Mouse (Mus musculus): ENCODE measurements at regions not wholly inside any gene's neighbourhood (a gene's known extent, or its start where the extent isn't known, plus 50 kb on each side); places are given as distances from the start of the nearest gene placed in this dataset.
"Not testable (repeated sequence)": the region's sequence is repeated elsewhere in the genome, so short reads cannot be mapped to it uniquely, and the experiment has no call there.

GRCm38 (mm10) chr17:42956588-42956987 lies 59.8 kb upstream of the Tnfrsf21 start:
- DNase-seq (no peak), ATAC-seq (no peak)
- Histone ChIP-seq H3K27ac (ENCODE audit: low read depth, low read length) (no peak overlapping the region), H3K4me1 (ENCODE audit: insufficient read depth) (no peaks in the 10 kb centered on the region), H3K9me3 (ENCODE audit: low read length) (no peaks in the 10 kb centered on the region), H3K9ac (no peak overlapping the region), H3K4me3 (ENCODE audit: low read depth, low read length) (no peak overlapping the region), H3K27me3 (ENCODE audit: insufficient read depth, low read length) (no peaks in the 10 kb centered on the region), H3K36me3 (ENCODE audit: insufficient read depth) (no peaks in the 10 kb centered on the region), H3K4me2 (ENCODE audit: low read depth) (no peak overlapping the region)
- no peak for TF ChIP-seq CTCF (IDR thresholded peaks at IDR 0.05; ENCODE audit: low read depth)
- 67% methylated on average over 5 of the region's 5 CpGs for WGBS

DNA sequence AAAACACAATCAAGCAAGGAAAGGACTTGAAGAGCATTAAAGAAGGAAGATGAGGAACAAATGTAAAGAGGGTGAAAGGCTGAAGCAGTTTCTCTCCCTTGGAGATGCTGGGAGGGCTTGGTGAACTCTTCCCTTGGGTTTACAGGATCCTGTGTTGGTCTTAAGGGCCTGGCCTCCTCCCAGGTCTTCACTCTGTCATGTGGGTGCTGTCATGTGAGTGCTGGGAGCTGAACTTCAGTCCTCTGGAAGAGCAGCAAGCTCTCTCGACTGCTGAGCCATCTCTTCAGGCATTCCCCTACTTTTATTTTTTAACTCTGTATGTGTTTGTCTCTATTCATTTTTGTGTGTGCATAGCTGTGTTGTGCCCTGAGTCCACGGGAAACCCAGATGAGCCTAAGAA lies 61.6 kb upstream of the Tnfrsf21 start:
- Histone ChIP-seq H3K27ac (ENCODE audit: low read depth, low read length) (no peak overlapping the region), H3K27me3 (ENCODE audit: insufficient read depth, low read length) (no peaks in the 10 kb centered on the region), H3K4me1 (ENCODE audit: insufficient read depth) (no peaks in the 10 kb centered on the region), H3K9ac (no peak overlapping the region), H3K4me2 (ENCODE audit: low read depth) (no peak overlapping the region), H3K36me3 (ENCODE audit: insufficient read depth) (no peaks in the 10 kb centered on the region), H3K9me3 (ENCODE audit: low read length) (no peaks in the 10 kb centered on the region), H3K4me3 (ENCODE audit: low read depth, low read length) (no peak overlapping the region)
- no peak for ATAC-seq
- TF ChIP-seq CTCF (IDR thresholded peaks at IDR 0.05; ENCODE audit: low read depth) = no peak
- no peak for DNase-seq
- WGBS = 60% methylated on average over 2 of the region's 2 CpGs

GRCm38 (mm10) chr17:42944453-42944852 lies 68.0 kb upstream of the Cd2ap start:
- H3K27me3 ChIP-seq (ENCODE audit: insufficient read depth, low read length) = no peaks in the 10 kb centered on the region
- no peak for TF ChIP-seq CTCF (IDR thresholded peaks at IDR 0.05; ENCODE audit: low read depth)
- H3K4me2 ChIP-seq (ENCODE audit: low read depth) = no peak overlapping the region
- no peak overlapping the region for H3K4me3 ChIP-seq (ENCODE audit: low read depth, low read length)
- ATAC-seq (no peak), DNase-seq (no peak)
- H3K9me3 ChIP-seq (ENCODE audit: low read length) = no peaks in the 10 kb centered on the region
- H3K4me1 ChIP-seq (ENCODE audit: insufficient read depth) = no peaks in the 10 kb centered on the region
- no peak overlapping the region for H3K27ac ChIP-seq (ENCODE audit: low read depth, low read length)
- no peaks in the 10 kb centered on the region for H3K36me3 ChIP-seq (ENCODE audit: insufficient read depth)
- 77% methylated on average over 2 of the region's 2 CpGs for WGBS
- H3K9ac ChIP-seq = no peak overlapping the region

- Histone ChIP-seq H3K27ac (ENCODE audit: low read depth, low read length) (no peak overlapping the region), H3K27me3 (ENCODE audit: insufficient read depth, low read length) (no peaks in the 10 kb centered on the region), H3K4me3 (ENCODE audit: low read depth, low read length) (no peak overlapping the region), H3K9ac (no peak overlapping the region), H3K4me1 (ENCODE audit: insufficient read depth) (no peaks in the 10 kb centered on the region), H3K36me3 (ENCODE audit: insufficient read depth) (no peaks in the 10 kb centered on the region), H3K9me3 (ENCODE audit: low read length) (no peaks in the 10 kb centered on the region), H3K4me2 (ENCODE audit: low read depth) (peak overlapping the region; percentile 25; the same call in 1 of the 2 replicates)
- DNase-seq (peak; percentile 91), ATAC-seq (peak; percentile 89)
- peak; percentile 91 for TF ChIP-seq CTCF (IDR thresholded peaks at IDR 0.05; ENCODE audit: low read depth)
- WGBS = 7% methylated on average over 9 of the region's 9 CpGs
These were observed 66.8 kb upstream of the Cd2ap start for GRCm38 (mm10) chr17:42943272-42943696.

- H3K9ac ChIP-seq = no peak overlapping the region
- no peak for TF ChIP-seq CTCF (IDR thresholded peaks at IDR 0.05; ENCODE audit: low read depth)
- no peaks in the 10 kb centered on the region for H3K36me3 ChIP-seq (ENCODE audit: insufficient read depth)
- 84% methylated on average over 7 of the region's 7 CpGs for WGBS
- H3K4me2 ChIP-seq (ENCODE audit: low read depth) = no peak overlapping the region
- no peaks in the 10 kb centered on the region for H3K27me3 ChIP-seq (ENCODE audit: insufficient read depth, low read length)
- no peak overlapping the region for H3K27ac ChIP-seq (ENCODE audit: low read depth, low read length)
- H3K4me1 ChIP-seq (ENCODE audit: insufficient read depth) = no peaks in the 10 kb centered on the region
- DNase-seq (no peak), ATAC-seq (no peak)
- no peaks in the 10 kb centered on the region for H3K9me3 ChIP-seq (ENCODE audit: low read length)
- H3K4me3 ChIP-seq (ENCODE audit: low read depth, low read length) = no peak overlapping the region
These were observed 63.0 kb upstream of the Cd2ap start for GRCm38 (mm10) chr17:42939476-42939875.

- no peaks in the 10 kb centered on the region for H3K4me1 ChIP-seq (ENCODE audit: insufficient read depth)
- WGBS = 77% methylated on average over 1 of the region's 1 CpGs
- ATAC-seq = no peak
- no peak overlapping the region for H3K4me2 ChIP-seq (ENCODE audit: low read depth)
- H3K27me3 ChIP-seq (ENCODE audit: insufficient read depth, low read length) = no peaks in the 10 kb centered on the region
- no peak overlapping the region for H3K4me3 ChIP-seq (ENCODE audit: low read depth, low read length)
- H3K36me3 ChIP-seq (ENCODE audit: insufficient read depth) = no peaks in the 10 kb centered on the region
- no peak overlapping the region for H3K9ac ChIP-seq
- no peak for TF ChIP-seq CTCF (IDR thresholded peaks at IDR 0.05; ENCODE audit: low read depth)
- H3K27ac ChIP-seq (ENCODE audit: low read depth, low read length) = no peak overlapping the region
- no peaks in the 10 kb centered on the region for H3K9me3 ChIP-seq (ENCODE audit: low read length)
- DNase-seq = no peak
These were observed 62.1 kb upstream of the Cd2ap start for GRCm38 (mm10) chr17:42938579-42938978.

- WGBS = 94% methylated on average over 3 of the region's 3 CpGs
These were observed 61.0 kb upstream of the Cd2ap start for GRCm38 (mm10) chr17:42937480-42937879.

DNA sequence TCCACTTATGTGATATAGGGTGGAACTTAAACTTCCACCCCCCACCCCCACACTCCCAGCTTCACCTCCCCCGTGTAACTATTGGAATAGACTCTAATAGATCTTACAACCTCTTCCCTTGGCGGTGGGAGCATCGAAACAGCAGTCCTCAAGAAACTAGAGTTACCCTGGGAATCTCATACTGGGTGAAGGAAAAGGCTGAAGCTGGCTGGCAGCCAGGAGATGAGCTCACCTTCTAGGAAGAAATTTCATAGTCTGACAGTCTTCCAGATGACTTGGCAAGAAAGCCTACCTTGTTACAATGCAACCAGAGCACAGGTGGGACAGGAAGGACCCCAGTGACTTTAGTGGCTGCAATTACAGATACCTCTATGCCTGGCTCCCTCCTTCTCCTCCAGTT lies 57.6 kb upstream of the Cd2ap start:
- Histone ChIP-seq H3K4me3 (ENCODE audit: low read depth, low read length) (no peak overlapping the region), H3K4me2 (ENCODE audit: low read depth) (no peak overlapping the region), H3K27me3 (ENCODE audit: insufficient read depth, low read length) (no peaks in the 10 kb centered on the region), H3K9ac (no peak overlapping the region), H3K4me1 (ENCODE audit: insufficient read depth) (no peaks in the 10 kb centered on the region), H3K27ac (ENCODE audit: low read depth, low read length) (no peak overlapping the region), H3K9me3 (ENCODE audit: low read length) (no peaks in the 10 kb centered on the region), H3K36me3 (ENCODE audit: insufficient read depth) (no peaks in the 10 kb centered on the region)
- DNase-seq (peak; percentile 4), ATAC-seq (no peak)
- WGBS = 60% methylated on average over 3 of the region's 3 CpGs
- no peak for TF ChIP-seq CTCF (IDR thresholded peaks at IDR 0.05; ENCODE audit: low read depth)

More at GRCm38 (mm10) chr17:42937480-42937879, 61.0 kb upstream of the Cd2ap start:
- not testable (repeated sequence) for H3K36me3 ChIP-seq (ENCODE audit: insufficient read depth); H3K9ac ChIP-seq; ATAC-seq; H3K4me2 ChIP-seq (ENCODE audit: low read depth); H3K4me1 ChIP-seq (ENCODE audit: insufficient read depth); H3K9me3 ChIP-seq (ENCODE audit: low read length); DNase-seq; H3K27ac ChIP-seq (ENCODE audit: low read depth, low read length); H3K27me3 ChIP-seq (ENCODE audit: insufficient read depth, low read length); H3K4me3 ChIP-seq (ENCODE audit: low read depth, low read length)
